Mouse (Mus musculus): ENCODE results near the gene Atp1a2. TPM values are rescaled to one million over a fixed set of nuclear protein-coding genes. Genes with fewer than 3 reads are reported as not detected.

Atp1a2 gene
- polyA plus RNA-seq, 1 experiment: 3.5 TPM

DNA sequence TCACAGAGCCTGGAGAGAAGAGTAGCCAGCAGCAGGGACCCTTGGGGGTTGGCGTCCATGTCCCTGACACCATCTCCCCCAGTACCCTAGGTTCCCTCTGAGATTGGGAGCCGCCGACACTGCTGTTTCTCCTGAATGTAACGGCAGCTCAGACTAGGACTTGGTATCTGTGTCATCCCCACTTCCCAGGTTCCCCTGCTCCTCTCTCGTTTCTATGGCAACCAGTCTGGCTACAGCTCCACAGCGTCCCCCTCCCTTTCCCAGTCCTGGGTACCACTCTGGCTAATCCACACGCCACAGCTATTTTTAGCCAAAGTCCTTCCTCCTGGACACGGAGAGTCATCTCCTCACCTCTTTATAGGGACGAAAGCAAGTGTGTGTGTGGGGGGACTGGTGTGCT is 31.3 kb upstream of the Atp1a2 start, which contains the start of gene Kcnj9:
Kcnj9 (minus strand) TSS at position 188 of the 400 bp plus-strand sequence.
- H3K27me3 ChIP-seq (ENCODE audit: control insufficient read depth, insufficient read depth, low read length): peaks cover 25% of the 10 kb centered on the region
- WGBS: 31% methylated on average over 9 of the region's 9 CpGs
- TF ChIP-seq CTCF (IDR thresholded peaks at IDR 0.05; ENCODE audit: extremely low read depth, insufficient read length, insufficient replicate concordance, low read depth, low read length): no peak
- no peak for TF ChIP-seq POLR2A (IDR thresholded peaks at IDR 0.05; ENCODE audit: low read depth, low read length)

DNA sequence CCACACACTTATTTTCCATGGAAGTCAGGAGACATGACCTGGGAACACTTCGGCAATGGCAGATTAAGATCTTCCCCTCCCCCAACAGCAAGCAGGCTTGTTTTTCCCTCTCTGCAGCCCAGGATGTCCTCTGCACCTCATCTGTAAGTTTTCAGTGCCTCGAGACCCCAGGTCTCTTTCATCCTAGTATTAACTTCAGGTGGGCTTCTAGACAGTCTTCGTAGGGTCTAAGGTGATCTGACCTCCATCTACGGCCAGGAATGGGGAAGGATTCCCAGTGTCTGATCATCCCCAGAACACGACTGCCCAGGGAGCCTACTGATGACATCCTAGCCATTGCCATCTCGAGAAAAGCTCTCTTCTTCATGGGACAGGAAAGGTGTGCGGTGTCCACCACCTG is 30.6 kb upstream of the Atp1a2 start:
- TF ChIP-seq POLR2A (IDR thresholded peaks at IDR 0.05; ENCODE audit: low read depth, low read length) (no peak), CTCF (IDR thresholded peaks at IDR 0.05; ENCODE audit: extremely low read depth, insufficient read length, insufficient replicate concordance, low read depth, low read length) (no peak)
- Histone ChIP-seq H3K27ac (ENCODE audit: insufficient read depth, low read depth, low read length) (no peak overlapping the region), H3K4me3 (ENCODE audit: low read depth, low read length) (no peak overlapping the region), H3K4me1 (ENCODE audit: control insufficient read depth, insufficient read depth, insufficient read length, low read length) (peaks cover 3% of the 10 kb centered on the region), H3K27me3 (ENCODE audit: control insufficient read depth, insufficient read depth, low read length) (peaks cover 25% of the 10 kb centered on the region), H3K36me3 (ENCODE audit: control insufficient read depth, insufficient read depth, low read length) (no peaks in the 10 kb centered on the region)
- WGBS: 69% methylated on average over 7 of the region's 7 CpGs

More for the DNA sequence above, 31.3 kb upstream of the Atp1a2 start, which contains the start of gene Kcnj9:
- no peak within 1 kb of the TSS for H3K4me3 ChIP-seq (ENCODE audit: low read depth, low read length)
- H3K27ac ChIP-seq (ENCODE audit: insufficient read depth, low read depth, low read length): no peak within 1 kb of the TSS
- peaks cover 3% of the 10 kb centered on the region for H3K4me1 ChIP-seq (ENCODE audit: control insufficient read depth, insufficient read depth, insufficient read length, low read length)
- H3K36me3 ChIP-seq (ENCODE audit: control insufficient read depth, insufficient read depth, low read length): no peaks in the 10 kb centered on the region

- no peaks in the 10 kb centered on the region for H3K36me3 ChIP-seq (ENCODE audit: control insufficient read depth, insufficient read depth, low read length)
- no peak overlapping the region for H3K4me3 ChIP-seq (ENCODE audit: low read depth, low read length)
- 75% methylated on average over 3 of the region's 3 CpGs for WGBS
- peaks cover 3% of the 10 kb centered on the region for H3K4me1 ChIP-seq (ENCODE audit: control insufficient read depth, insufficient read depth, insufficient read length, low read length)
- H3K27ac ChIP-seq (ENCODE audit: insufficient read depth, low read depth, low read length): no peak overlapping the region
- no peak for TF ChIP-seq CTCF (IDR thresholded peaks at IDR 0.05; ENCODE audit: extremely low read depth, insufficient read length, insufficient replicate concordance, low read depth, low read length)
- TF ChIP-seq POLR2A (IDR thresholded peaks at IDR 0.05; ENCODE audit: low read depth, low read length): no peak
- H3K27me3 ChIP-seq (ENCODE audit: control insufficient read depth, insufficient read depth, low read length): peaks cover 25% of the 10 kb centered on the region
Measured at GRCm38 (mm10) chr1:172328041-172328440, 30.2 kb upstream of the Atp1a2 start.

- TF ChIP-seq POLR2A (IDR thresholded peaks at IDR 0.05; ENCODE audit: low read depth, low read length) (no peak), CTCF (IDR thresholded peaks at IDR 0.05; ENCODE audit: extremely low read depth, insufficient read length, insufficient replicate concordance, low read depth, low read length) (no peak)
- WGBS: 76% methylated on average over 16 of the region's 16 CpGs
- Histone ChIP-seq H3K36me3 (ENCODE audit: control insufficient read depth, insufficient read depth, low read length) (no peaks in the 10 kb centered on the region), H3K4me1 (ENCODE audit: control insufficient read depth, insufficient read depth, insufficient read length, low read length) (peaks cover 3% of the 10 kb centered on the region), H3K4me3 (ENCODE audit: low read depth, low read length) (no peak overlapping the region), H3K27ac (ENCODE audit: insufficient read depth, low read depth, low read length) (no peak overlapping the region), H3K27me3 (ENCODE audit: control insufficient read depth, insufficient read depth, low read length) (peaks cover 25% of the 10 kb centered on the region)
Measured at GRCm38 (mm10) chr1:172327206-172328001, 29.5 kb upstream of the Atp1a2 start.

DNA sequence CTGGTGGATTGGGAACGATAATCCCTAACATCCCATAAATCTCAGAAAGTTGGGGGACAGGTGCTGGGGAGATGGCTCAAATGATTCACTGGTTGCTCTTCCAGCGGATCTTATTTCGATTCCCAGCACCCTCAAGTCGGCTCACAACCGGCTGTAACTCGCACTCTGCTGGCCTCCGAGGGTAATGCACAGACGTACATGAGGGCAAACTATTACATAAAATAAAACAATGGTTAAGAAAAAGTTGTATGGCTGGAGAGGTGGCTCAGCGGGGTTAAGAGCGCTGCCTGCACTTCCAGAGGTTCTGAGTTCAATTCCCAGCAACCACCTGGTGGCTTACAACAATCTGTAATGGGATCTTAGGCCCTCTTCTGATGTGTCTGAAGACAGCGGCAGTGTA is 28.8 kb upstream of the Atp1a2 start:
- 55% methylated on average over 11 of the region's 11 CpGs for WGBS
- H3K27me3 ChIP-seq (ENCODE audit: control insufficient read depth, insufficient read depth, low read length): peaks cover 25% of the 10 kb centered on the region
- peaks cover 3% of the 10 kb centered on the region for H3K4me1 ChIP-seq (ENCODE audit: control insufficient read depth, insufficient read depth, insufficient read length, low read length)
- TF ChIP-seq CTCF (IDR thresholded peaks at IDR 0.05; ENCODE audit: extremely low read depth, insufficient read length, insufficient replicate concordance, low read depth, low read length) (no peak), POLR2A (IDR thresholded peaks at IDR 0.05; ENCODE audit: low read depth, low read length) (no peak)
- H3K27ac ChIP-seq (ENCODE audit: insufficient read depth, low read depth, low read length): no peak overlapping the region
- H3K4me3 ChIP-seq (ENCODE audit: low read depth, low read length): no peak overlapping the region
- no peaks in the 10 kb centered on the region for H3K36me3 ChIP-seq (ENCODE audit: control insufficient read depth, insufficient read depth, low read length)

DNA sequence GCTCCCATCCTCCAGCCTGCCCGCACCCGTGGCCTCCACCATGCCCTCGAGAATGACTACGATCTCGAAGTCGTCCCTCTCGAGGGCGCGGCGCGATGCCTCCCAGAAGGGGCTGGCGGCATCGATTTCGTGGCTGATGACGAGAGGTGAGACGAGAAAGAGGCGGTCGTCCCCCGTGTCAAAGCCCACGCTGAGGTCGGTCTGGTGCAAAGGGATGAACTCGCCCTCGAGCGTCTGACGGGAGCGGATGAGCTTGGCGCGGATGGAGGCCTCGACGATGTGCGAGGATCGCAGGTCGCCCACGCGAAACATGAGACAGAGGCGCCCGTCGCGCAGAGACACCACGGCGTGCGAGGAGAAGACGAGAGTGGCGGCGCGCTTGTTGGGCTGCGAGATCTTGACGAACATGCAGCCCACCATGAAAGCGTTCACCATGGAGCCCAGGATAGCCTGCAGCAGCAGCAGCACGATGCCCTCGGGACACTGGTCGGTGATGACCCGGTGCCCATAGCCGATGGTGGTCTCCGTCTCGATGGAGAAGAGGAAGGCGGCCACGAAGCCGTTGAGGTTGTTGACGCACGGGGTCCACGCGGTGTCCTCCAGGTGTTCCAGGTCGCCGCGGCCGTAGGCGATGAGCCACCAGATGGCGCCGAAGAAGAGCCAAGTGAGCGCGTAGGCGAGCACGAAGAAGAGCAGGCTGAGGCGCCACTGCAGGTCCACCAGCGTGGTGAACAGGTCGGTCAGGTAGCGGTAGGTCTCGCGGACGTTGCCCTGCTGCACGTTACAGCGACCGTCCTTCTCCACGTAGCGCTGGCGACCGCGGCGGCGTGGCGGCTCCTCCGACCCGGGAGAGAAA is 28.0 kb upstream of the Atp1a2 start:
- Histone ChIP-seq H3K27me3 (ENCODE audit: control insufficient read depth, insufficient read depth, low read length) (peaks cover 25% of the 10 kb centered on the region), H3K4me1 (ENCODE audit: control insufficient read depth, insufficient read depth, insufficient read length, low read length) (peaks cover 3% of the 10 kb centered on the region), H3K36me3 (ENCODE audit: control insufficient read depth, insufficient read depth, low read length) (no peaks in the 10 kb centered on the region), H3K27ac (ENCODE audit: insufficient read depth, low read depth, low read length) (no peak overlapping the region), H3K4me3 (ENCODE audit: low read depth, low read length) (peak overlapping the region; percentile 60)
- 19% methylated on average over 94 of the region's 94 CpGs for WGBS
- TF ChIP-seq POLR2A (IDR thresholded peaks at IDR 0.05; ENCODE audit: low read depth, low read length) (no peak), CTCF (IDR thresholded peaks at IDR 0.05; ENCODE audit: extremely low read depth, insufficient read length, insufficient replicate concordance, low read depth, low read length) (peak; percentile 53)

GRCm38 (mm10) chr1:172324725-172325124 is 26.9 kb upstream of the Atp1a2 start:
- Histone ChIP-seq H3K27ac (ENCODE audit: insufficient read depth, low read depth, low read length) (no peak overlapping the region), H3K27me3 (ENCODE audit: control insufficient read depth, insufficient read depth, low read length) (peaks cover 25% of the 10 kb centered on the region), H3K4me3 (ENCODE audit: low read depth, low read length) (no peak overlapping the region), H3K4me1 (ENCODE audit: control insufficient read depth, insufficient read depth, insufficient read length, low read length) (peaks cover 3% of the 10 kb centered on the region), H3K36me3 (ENCODE audit: control insufficient read depth, insufficient read depth, low read length) (0 out of 2 replicates have a peak, but pooled peaks cover under 1% of the 10 kb centered on the region)
- TF ChIP-seq CTCF (IDR thresholded peaks at IDR 0.05; ENCODE audit: extremely low read depth, insufficient read length, insufficient replicate concordance, low read depth, low read length) (peak; percentile 91), POLR2A (IDR thresholded peaks at IDR 0.05; ENCODE audit: low read depth, low read length) (no peak)
- WGBS: 25% methylated on average over 7 of the region's 7 CpGs
